Mouse (Mus musculus): ENCODE data around the gene Gdpgp1.

- TF ChIP-seq POLR2A (IDR thresholded peaks at IDR 0.05; ENCODE audit: low read depth, low read length) (no peak), CTCF (conservative IDR thresholded peaks at IDR 0.05 in 1 of 2, IDR thresholded peaks at IDR 0.05 in 1 of 2; ENCODE audit: low read depth in 2 of 2, low read length in 2 of 2) (no peak), ELF1 (IDR thresholded peaks at IDR 0.05; ENCODE audit: low read depth, low read length) (no peak), EP300 (IDR thresholded peaks at IDR 0.05; ENCODE audit: low read length) (peak; percentile 24; the same call in 1 of the 2 replicates), MXI1 (IDR thresholded peaks at IDR 0.05; ENCODE audit: low read depth, low read length) (no peak), POLR2AphosphoS2 (IDR thresholded peaks at IDR 0.05; ENCODE audit: low read depth, low read length) (no peak), USF1 (IDR thresholded peaks at IDR 0.05; ENCODE audit: low read depth, low read length) (no peak), MAX (IDR thresholded peaks at IDR 0.05; ENCODE audit: low read length) (no peak), MAZ (IDR thresholded peaks at IDR 0.05; ENCODE audit: low read depth, low read length) (peak; percentile 54; the same call in 1 of the 2 replicates), GABPA (IDR thresholded peaks at IDR 0.05; ENCODE audit: insufficient replicate concordance, low read depth, low read length) (no peak), IRF4 (IDR thresholded peaks at IDR 0.05; ENCODE audit: low read depth, low read length) (peak; percentile 49)
Measured at GRCm38 (mm10) chr7:80200963-80201539, 31.6 kb upstream of the Gdpgp1 start.
